Mouse (Mus musculus): ENCODE measurements around the gene Swap70. TPM values are rescaled to one million over a fixed set of nuclear protein-coding genes. Genes with fewer than 3 reads are reported as not detected.

Swap70 gene
- total and polyA plus RNA-seq, 3 experiments, result 18.3 to 23.3 TPM; not detected in 1

DNA sequence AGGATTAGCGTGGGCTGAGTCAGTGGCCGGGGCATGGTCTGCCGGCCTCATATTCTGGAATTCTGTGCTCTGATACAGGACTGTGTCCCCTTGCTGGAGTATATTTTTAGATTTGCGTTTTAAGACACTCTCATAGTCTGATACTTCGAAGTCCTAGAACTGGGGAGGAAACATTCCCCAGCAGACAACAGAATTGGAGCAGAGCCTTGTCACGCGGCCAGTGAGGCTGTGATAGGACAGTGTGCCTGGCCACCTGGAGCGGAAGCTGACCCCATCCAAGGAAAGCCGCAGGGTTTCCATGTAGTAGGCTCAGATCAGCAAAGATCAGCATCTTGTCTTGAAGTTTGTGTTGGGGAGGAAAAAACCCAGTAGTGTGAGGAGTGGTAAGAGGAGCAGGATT is 23.6 kb downstream of the Swap70 start:
- Histone ChIP-seq H3K9me3 (replicated peaks; ENCODE audit: insufficient read depth, low read length) (no peaks in the 10 kb centered on the region), H3K27ac (ENCODE audit: control insufficient read depth, low read depth, low read length) (no peak overlapping the region), H3K27me3 (ENCODE audit: control insufficient read depth in 1 of 2, insufficient read depth in 2 of 2, low read length in 2 of 2) (no peaks in the 10 kb centered on the region), H3K4me3 (ENCODE audit: control insufficient read depth in 1 of 2, insufficient read depth in 1 of 2, low read depth in 2 of 2, low read length in 2 of 2) (no peak overlapping the region), H3K36me3 (ENCODE audit: control insufficient read depth in 1 of 2, insufficient read depth in 2 of 2, low read length in 2 of 2) (peaks cover 4 to 21% of the 10 kb centered on the region in 2 experiments; a peak in 3 of 4 replicates), H3K9ac (ENCODE audit: control insufficient read depth, low read depth, low read length, poor library complexity, severe bottlenecking) (no peak overlapping the region), H3K4me1 (ENCODE audit: control insufficient read depth in 1 of 2, insufficient read depth in 2 of 2, low read length in 2 of 2) (peaks cover 17 to 18% of the 10 kb centered on the region in 2 experiments), H3K79me2 (ENCODE audit: control insufficient read depth, insufficient read depth, low read length, poor library complexity) (peaks cover 8% of the 10 kb centered on the region)
- DNase-seq (ENCODE audit: low read depth, low spot score), result no peak
- TF ChIP-seq CHD2 (IDR thresholded peaks at IDR 0.05; ENCODE audit: low read length), result no peak
- no peak for TF ChIP-seq HCFC1 (IDR thresholded peaks at IDR 0.05; ENCODE audit: low read depth, low read length)
- TF ChIP-seq TAL1 (IDR thresholded peaks at IDR 0.05; ENCODE audit: low read length), result no peak
- TF ChIP-seq EP300 (IDR thresholded peaks at IDR 0.05; ENCODE audit: low read depth in 1 of 2, low read length in 2 of 2), result no peak
- TF ChIP-seq UBTF (IDR thresholded peaks at IDR 0.05; ENCODE audit: borderline replicate concordance, insufficient read depth, low read depth, low read length), result no peak
- no peak for TF ChIP-seq KAT2A (conservative IDR thresholded peaks at IDR 0.05; ENCODE audit: low read depth, low read length)
- no peak for TF ChIP-seq MAZ (IDR thresholded peaks at IDR 0.05; ENCODE audit: low read depth, low read length)
- TF ChIP-seq ZNF384 (IDR thresholded peaks at IDR 0.05; ENCODE audit: low read depth, low read length), result no peak
- TF ChIP-seq TCF12 (IDR thresholded peaks at IDR 0.05; ENCODE audit: low read depth, low read length), result no peak
- no peak for TF ChIP-seq JUND (IDR thresholded peaks at IDR 0.05; ENCODE audit: low read depth, low read length)
- no peak for TF ChIP-seq ELF1 (IDR thresholded peaks at IDR 0.05; ENCODE audit: low read depth, low read length)
- no peak for TF ChIP-seq RCOR1 (IDR thresholded peaks at IDR 0.05; ENCODE audit: low read depth, low read length)
- no peak for TF ChIP-seq CHD1 (IDR thresholded peaks at IDR 0.05; ENCODE audit: low read depth, low read length)
- TF ChIP-seq MEF2A (IDR thresholded peaks at IDR 0.05; ENCODE audit: extremely low read depth, insufficient replicate concordance, low read depth, low read length, poor library complexity, severe bottlenecking), result no peak
- no peak for TF ChIP-seq SMC3 (IDR thresholded peaks at IDR 0.05; ENCODE audit: low read depth, low read length)
- no peak for TF ChIP-seq MAFK (IDR thresholded peaks at IDR 0.05; ENCODE audit: borderline replicate concordance, low read depth, low read length)
- TF ChIP-seq GABPA (IDR thresholded peaks at IDR 0.05; ENCODE audit: low read depth, low read length), result no peak

DNA sequence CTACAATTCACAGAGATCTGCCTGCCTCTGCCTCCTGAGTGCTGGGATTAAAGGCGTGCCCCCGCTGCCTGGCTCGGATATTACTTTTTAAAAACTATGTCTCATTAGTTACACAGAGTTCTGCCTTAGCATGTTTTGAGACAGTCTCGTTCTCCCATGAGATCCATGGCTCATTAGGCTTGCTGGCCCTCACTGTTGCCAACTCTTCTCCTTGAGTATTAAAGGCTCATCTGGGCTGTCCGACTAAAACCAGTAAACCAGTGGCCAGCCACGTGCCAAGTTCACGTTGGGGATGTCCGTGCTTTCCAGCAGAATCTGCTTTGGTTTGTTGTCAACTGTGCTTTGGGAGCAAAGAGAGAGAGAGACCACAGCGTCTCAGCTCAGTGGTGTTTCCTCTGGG is 25.0 kb downstream of the Swap70 start:
- Histone ChIP-seq H3K27me3 (ENCODE audit: control insufficient read depth in 1 of 2, insufficient read depth in 2 of 2, low read length in 2 of 2) (no peaks in the 10 kb centered on the region), H3K9ac (ENCODE audit: control insufficient read depth, low read depth, low read length, poor library complexity, severe bottlenecking) (no peak overlapping the region), H3K36me3 (ENCODE audit: control insufficient read depth in 1 of 2, insufficient read depth in 2 of 2, low read length in 2 of 2) (peaks cover 5 to 18% of the 10 kb centered on the region in 2 experiments; a peak in 3 of 4 replicates), H3K4me1 (ENCODE audit: control insufficient read depth in 1 of 2, insufficient read depth in 2 of 2, low read length in 2 of 2) (peaks cover 14 to 16% of the 10 kb centered on the region in 2 experiments), H3K4me3 (ENCODE audit: control insufficient read depth in 1 of 2, insufficient read depth in 1 of 2, low read depth in 2 of 2, low read length in 2 of 2) (no peak overlapping the region), H3K79me2 (ENCODE audit: control insufficient read depth, insufficient read depth, low read length, poor library complexity) (peaks cover 5% of the 10 kb centered on the region), H3K27ac (ENCODE audit: control insufficient read depth, low read depth, low read length) (no peak overlapping the region), H3K9me3 (replicated peaks; ENCODE audit: insufficient read depth, low read length) (no peaks in the 10 kb centered on the region)
- no peak for TF ChIP-seq USF1 (IDR thresholded peaks at IDR 0.05; ENCODE audit: low read depth, low read length)
- TF ChIP-seq NELFE (IDR thresholded peaks at IDR 0.05; ENCODE audit: low read depth, low read length), result no peak
- TF ChIP-seq ZC3H11A (IDR thresholded peaks at IDR 0.05; ENCODE audit: low read depth, low read length), result no peak
- TF ChIP-seq ZKSCAN1 (IDR thresholded peaks at IDR 0.05; ENCODE audit: low read depth, low read length), result no peak
- no peak for TF ChIP-seq MYB (IDR thresholded peaks at IDR 0.05; ENCODE audit: low read depth, low read length)
- TF ChIP-seq NRF1 (IDR thresholded peaks at IDR 0.05; ENCODE audit: insufficient read depth, low read depth, low read length, poor library complexity, severe bottlenecking), result no peak
- no peak for TF ChIP-seq MAX (IDR thresholded peaks at IDR 0.05; ENCODE audit: low read length)
- no peak for TF ChIP-seq GABPA (IDR thresholded peaks at IDR 0.05; ENCODE audit: low read depth, low read length)
- no peak for TF ChIP-seq TCF12 (IDR thresholded peaks at IDR 0.05; ENCODE audit: low read depth, low read length)
- TF ChIP-seq TBP (IDR thresholded peaks at IDR 0.05; ENCODE audit: low read depth, low read length), result no peak
- no peak for TF ChIP-seq UBTF (IDR thresholded peaks at IDR 0.05; ENCODE audit: borderline replicate concordance, insufficient read depth, low read depth, low read length)
- TF ChIP-seq JUND (IDR thresholded peaks at IDR 0.05; ENCODE audit: low read depth, low read length), result no peak
- no peak for TF ChIP-seq TAL1 (IDR thresholded peaks at IDR 0.05; ENCODE audit: low read length)
- TF ChIP-seq POLR2AphosphoS2 (IDR thresholded peaks at IDR 0.05; ENCODE audit: low read length), result no peak
- TF ChIP-seq CHD2 (IDR thresholded peaks at IDR 0.05; ENCODE audit: low read length), result no peak
- TF ChIP-seq ELF1 (IDR thresholded peaks at IDR 0.05; ENCODE audit: low read depth, low read length), result no peak
- TF ChIP-seq POLR2AphosphoS5 (IDR thresholded peaks at IDR 0.05; ENCODE audit: borderline replicate concordance, low read depth, low read length), result no peak
- TF ChIP-seq RCOR1 (IDR thresholded peaks at IDR 0.05; ENCODE audit: low read depth, low read length), result no peak
- no peak for TF ChIP-seq SMC3 (IDR thresholded peaks at IDR 0.05; ENCODE audit: low read depth, low read length)
- TF ChIP-seq MXI1 (IDR thresholded peaks at IDR 0.05; ENCODE audit: low read depth, low read length), result no peak
- no peak for DNase-seq (ENCODE audit: low read depth, low spot score)
